Mouse (Mus musculus) left cerebral cortex, postnatal 4 days (tissue): Measurements from ENCODE around the gene Dlg2. TPM values are rescaled to one million over a fixed set of nuclear protein-coding genes. Genes with fewer than 3 reads are reported as not detected.

Experiments used
- DNase-seq: peaks from one replicate; pipeline ENCODE4 v3.0.0-alpha.2; 2022
- intact Hi-C: fragments of 180-260 bp; cut with DNase I; formaldehyde crosslinking; loops from one replicate; pipeline ENCODE4 v1.15.1; 2025
- total RNA-seq, 2 experiments: library from RNA; stranded (reverse); gene quantifications; 2 replicates each; pipeline ENCODE4 v1.2.3; 2021

Gene Dlg2
- total RNA-seq: 100 to 1,000 TPM; 316 to 332 TPM

- intact Hi-C loops: no loop called here
- peak; percentile 37 for DNase-seq
Observed at GRCm38 (mm10) chr7:90476313-90477245, at the start of gene Dlg2. TSS of gene Dlg2 (plus strand) at chr7:90476672.

GRCm38 (mm10) chr7:90427006-90427405, 49.5 kb upstream of the Dlg2 start:
- DNase-seq: no peak
- intact Hi-C loops: no loop called here

GRCm38 (mm10) chr7:90432221-90432620, 44.3 kb upstream of the Dlg2 start:
- DNase-seq: no peak
- intact Hi-C loops: no loop called here

- DNase-seq: no peak
- intact Hi-C loops: no loop called here
Observed at GRCm38 (mm10) chr7:90440044-90440443, 36.4 kb upstream of the Dlg2 start.

GRCm38 (mm10) chr7:90442070-90442469, 34.4 kb upstream of the Dlg2 start:
- no peak for DNase-seq
- intact Hi-C loops: no loop called here

GRCm38 (mm10) chr7:90442518-90443080, 33.9 kb upstream of the Dlg2 start, which contains the start of gene Crebzf:
TSS of gene Crebzf (plus strand) at chr7:90442729.
- intact Hi-C loops: no loop called here
- DNase-seq: peak; percentile 96

GRCm38 (mm10) chr7:90443101-90444091, 33.1 kb upstream of the Dlg2 start:
- intact Hi-C loops: no loop called here

GRCm38 (mm10) chr7:90444206-90444605, 32.3 kb upstream of the Dlg2 start:
- no peak for DNase-seq
- intact Hi-C loops: no loop called here

More at GRCm38 (mm10) chr7:90443101-90444091, 33.1 kb upstream of the Dlg2 start:
- peak; percentile 77 for DNase-seq

- no peak for DNase-seq
- intact Hi-C loops: no loop called here
Observed at GRCm38 (mm10) chr7:90456149-90456844, 20.2 kb upstream of the Dlg2 start.

GRCm38 (mm10) chr7:90456845-90457468, 19.5 kb upstream of the Dlg2 start, which contains the start of gene Tmem126a:
TSS of gene Tmem126a (minus strand) at chr7:90457229.
- intact Hi-C loops: no loop called here
- DNase-seq: peak; percentile 92

- DNase-seq: no peak
- intact Hi-C loops: no loop called here
Observed at GRCm38 (mm10) chr7:90457517-90457916, 19.0 kb upstream of the Dlg2 start.

- DNase-seq: no peak
- intact Hi-C loops: no loop called here
Observed at GRCm38 (mm10) chr7:90460330-90460729, 16.1 kb upstream of the Dlg2 start.

GRCm38 (mm10) chr7:90460930-90461329, 15.5 kb upstream of the Dlg2 start:
- intact Hi-C loops: no loop called here

GRCm38 (mm10) chr7:90461441-90461840, 15.0 kb upstream of the Dlg2 start:
- intact Hi-C loops: no loop called here
- no peak for DNase-seq

More at GRCm38 (mm10) chr7:90460930-90461329, 15.5 kb upstream of the Dlg2 start:
- peak; percentile 35 for DNase-seq

GRCm38 (mm10) chr7:90473511-90473910, 3.0 kb upstream of the Dlg2 start:
- intact Hi-C loops: no loop called here
- no peak for DNase-seq

GRCm38 (mm10) chr7:90475793-90476312, 619 bp upstream of the Dlg2 start, which contains the start of gene Tmem126b:
TSS of gene Tmem126b (minus strand) at chr7:90476001.
- DNase-seq: peak; percentile 99
- intact Hi-C loops: no loop called here

- no peak for DNase-seq
- intact Hi-C loops: no loop called here
Observed at GRCm38 (mm10) chr7:90482607-90483006, 6.1 kb downstream of the Dlg2 start.

- intact Hi-C loops: loop anchor here (10.0 kb wide), 1 partner anchor 513 kb away; no protein-coding TSS in a partner anchor
- no peak for DNase-seq
Observed at GRCm38 (mm10) chr7:90508124-90508523, 31.7 kb downstream of the Dlg2 start.

GRCm38 (mm10) chr7:90512293-90512692, 35.8 kb downstream of the Dlg2 start:
- intact Hi-C loops: loop anchor here (5.0 to 10.0 kb wide), 2 partner anchors 713 to 920 kb away; no protein-coding TSS in a partner anchor
- no peak for DNase-seq
